Mouse (Mus musculus) stomach, embryonic 14.5 days (tissue): ENCODE results near the gene Nr4a1. TPM values are rescaled to one million over a fixed set of nuclear protein-coding genes. Genes with fewer than 3 reads are reported as not detected.
A peak's percentile ranks its signal among the peaks of the same experiment; 100 is the strongest.

ENCODE experiments used
- ATAC-seq: fragments of 200-750 bp; cut with Nextera tagmentation; 2 replicates; pipeline ENCODE4 v1.8.0; 2017; ENCODE audit warnings: low read depth, moderate TSS enrichment; ENCODE audit not compliant: insufficient number of reproducible peaks, insufficient read depth, low FRiP score
- H3K27ac ChIP-seq: fragments of 300-500 bp; sonication (generic); 2 replicates; pipeline ENCODE4 v1.5.1; 2014; ENCODE audit warnings: mild to moderate bottlenecking, low read length, moderate library complexity, mixed read lengths
- H3K27me3 ChIP-seq: fragments of 300-500 bp; sonication (generic); 2 replicates; pipeline ENCODE4 v1.6.1; 2014; ENCODE audit warnings: low read length, control low read depth, mixed read lengths; ENCODE audit not compliant: control insufficient read depth, insufficient read depth
- H3K36me3 ChIP-seq: fragments of 300-500 bp; sonication (generic); 2 replicates; pipeline ENCODE4 v1.6.1; 2014; ENCODE audit warnings: mild to moderate bottlenecking, control low read depth, low read length, moderate library complexity, mixed read lengths; ENCODE audit not compliant: control insufficient read depth, insufficient read depth
- H3K4me1 ChIP-seq: fragments of 300-500 bp; sonication (generic); 2 replicates; pipeline ENCODE4 v1.6.1; 2014; ENCODE audit warnings: low read length, control low read depth, mixed read lengths; ENCODE audit not compliant: control insufficient read depth, insufficient read depth
- H3K4me2 ChIP-seq: fragments of 300-500 bp; sonication (generic); replicated peaks from 2 replicates; pipeline ENCODE4 v1.6.1; 2014; ENCODE audit warnings: low read depth, low read length, control low read depth
- H3K4me3 ChIP-seq: fragments of 300-500 bp; sonication (generic); 2 replicates; pipeline ENCODE4 v1.5.1; 2014; ENCODE audit warnings: low read depth, low read length, control low read depth
- H3K9ac ChIP-seq: fragments of 300-500 bp; sonication (generic); replicated peaks from 2 replicates; pipeline ENCODE4 v1.6.1; 2014; ENCODE audit warnings: low read depth, mild to moderate bottlenecking, control low read depth, low read length, moderate library complexity, mixed read lengths
- H3K9me3 ChIP-seq: fragments of 300-500 bp; sonication (generic); 2 replicates; pipeline ENCODE4 v1.6.1; 2016; ENCODE audit warnings: low read depth, low read length, control low read depth; ENCODE audit not compliant: control insufficient read depth
- WGBS: fragments of 180-500 bp; shearing (Covaris S2); extraction: QIAGEN DNeasy Blood & Tissue Kit; methylation state at CpG from one replicate; pipeline ENCODE4 v1.1.7; 2014; 5-methylcytosine and 5-hydroxymethylcytosine counted together
- polyA plus RNA-seq: library from polyadenylated mRNA; unstranded; fragments of >200 nt; fragmentation: Nextera tagmentation; extraction: Ambion mirVana; gene quantifications from 2 replicates; pipeline ENCODE4 v1.2.1, GENCODE M21; 2014

Nr4a1 gene
- polyA plus RNA-seq, 1 experiment from 2014 or later, result 12.1 TPM

DNA sequence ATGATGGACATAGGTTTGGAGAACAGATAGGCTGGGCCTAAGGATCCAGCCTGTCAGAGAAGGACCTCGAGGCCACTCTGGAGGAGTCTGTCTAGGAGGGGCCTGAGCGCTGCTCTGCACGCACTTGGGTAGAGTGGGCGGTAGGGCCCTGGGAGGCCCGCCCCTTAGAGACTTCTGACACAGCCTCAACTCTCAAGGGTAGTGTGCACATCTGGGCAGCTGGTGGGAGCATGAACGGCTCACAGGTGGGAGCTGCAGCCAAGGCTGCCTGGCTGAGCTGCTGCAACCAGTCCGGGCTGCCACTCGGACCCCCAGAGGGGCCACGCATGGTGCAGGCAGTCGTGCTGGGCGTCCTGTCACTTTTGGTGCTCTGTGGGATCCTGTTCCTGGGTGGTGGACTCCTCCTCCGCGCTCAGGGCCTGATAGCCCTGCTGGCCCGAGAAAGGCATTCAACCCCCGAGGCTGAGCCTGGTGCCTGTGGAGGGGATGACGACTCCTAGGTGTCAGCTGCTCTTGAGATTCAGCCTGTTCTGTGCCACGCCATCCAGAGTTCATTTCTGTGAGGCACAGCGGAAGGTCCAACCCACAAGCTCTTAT, 39.1 kb downstream of the Nr4a1 start, which contains the start of gene 6030408B16Rik:
TSS of gene 6030408B16Rik (plus strand) at position 188 of the 597 bp plus-strand sequence.
- peak within 1 kb of the TSS; percentile 15; the same call in 1 of the 2 replicates for H3K9ac ChIP-seq
- WGBS, result 40% methylated on average over 18 of the region's 18 CpGs
- peaks cover 22% of the 10 kb centered on the region for H3K4me1 ChIP-seq
- H3K9me3 ChIP-seq, result no peaks in the 10 kb centered on the region
- peak; percentile 25; the same call in 1 of the 2 replicates for ATAC-seq
- H3K27me3 ChIP-seq, result no peaks in the 10 kb centered on the region
- H3K27ac ChIP-seq, result peak within 1 kb of the TSS; percentile 91
- peaks cover 24% of the 10 kb centered on the region for H3K36me3 ChIP-seq
- H3K4me2 ChIP-seq, result peak within 1 kb of the TSS; percentile 41
- peak within 1 kb of the TSS; percentile 25 for H3K4me3 ChIP-seq

DNA sequence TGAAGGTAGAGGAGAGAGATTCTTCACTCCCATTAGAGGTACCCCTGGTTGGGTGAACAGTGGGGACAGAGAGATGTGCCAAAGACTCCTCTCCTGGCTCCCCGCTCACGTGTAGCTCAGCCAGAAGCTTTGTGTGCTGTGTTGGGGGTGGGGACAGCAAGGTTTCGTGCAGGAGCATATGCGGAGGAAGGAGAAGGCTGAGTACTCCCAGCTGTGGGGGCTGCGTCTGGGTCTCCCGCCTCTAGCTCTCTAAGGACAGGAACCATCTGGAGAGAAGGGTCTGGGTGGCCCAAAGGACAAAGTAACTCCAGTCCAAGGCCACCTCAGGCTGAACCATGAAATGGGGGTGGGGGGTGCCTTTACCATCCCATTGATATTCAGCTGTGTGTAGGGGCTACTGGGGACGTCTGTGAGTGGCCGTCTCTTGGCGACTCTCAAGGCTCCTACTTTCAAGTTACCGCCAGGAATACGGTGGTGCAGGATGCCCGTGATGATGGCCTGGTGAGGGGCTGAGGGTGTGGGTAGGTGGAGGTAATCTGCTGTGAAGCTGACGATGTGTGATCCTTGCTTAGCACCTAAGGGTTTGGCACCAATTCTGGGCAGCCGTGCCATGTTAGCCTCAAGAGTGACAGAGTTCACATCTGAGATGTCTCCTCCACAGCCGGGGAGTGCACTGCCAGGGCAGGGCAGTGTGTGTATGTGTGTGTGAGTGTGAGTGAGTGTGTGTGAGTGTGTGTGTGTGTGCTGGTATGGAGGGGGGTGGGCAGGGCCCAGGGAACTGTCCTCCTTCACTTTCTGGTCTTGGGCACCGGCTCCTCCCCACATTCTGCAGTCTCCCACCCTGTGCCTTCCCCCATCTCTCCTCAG, 40.2 kb downstream of the Nr4a1 start:
- no peaks in the 10 kb centered on the region for H3K27me3 ChIP-seq
- H3K36me3 ChIP-seq, result peaks cover 18% of the 10 kb centered on the region
- H3K9ac ChIP-seq, result 0 out of 2 replicates have a peak overlapping the region, but pooled peaks have one; percentile 25
- ATAC-seq, result peak; percentile 71; the same call in 1 of the 2 replicates
- peak overlapping the region; percentile 25 for H3K4me3 ChIP-seq
- H3K9me3 ChIP-seq, result no peaks in the 10 kb centered on the region
- H3K4me2 ChIP-seq, result peak overlapping the region; percentile 41
- H3K27ac ChIP-seq, result peak overlapping the region; percentile 91
- 24% methylated on average over 16 of the region's 16 CpGs for WGBS
- H3K4me1 ChIP-seq, result peaks cover 25% of the 10 kb centered on the region

DNA sequence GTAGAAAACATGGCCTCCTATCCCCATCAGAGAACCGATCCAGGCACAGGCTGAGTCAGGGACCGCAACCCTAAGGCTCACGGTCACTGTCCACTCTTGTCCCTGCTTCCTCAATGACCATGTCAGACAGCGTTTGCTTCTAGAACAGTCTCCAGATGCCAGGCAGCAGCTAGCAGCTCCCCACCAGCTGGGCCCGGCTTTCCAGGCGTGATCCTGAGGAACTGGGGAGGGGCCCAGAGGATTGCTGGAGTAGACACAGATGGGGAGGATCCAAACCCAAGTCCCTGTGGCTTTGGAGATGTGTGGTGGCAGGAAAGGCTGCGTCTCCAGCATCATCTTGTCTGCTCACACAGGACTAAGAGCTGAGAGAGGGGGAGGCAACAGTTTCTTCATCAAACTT, 41.0 kb downstream of the Nr4a1 start:
- H3K9ac ChIP-seq, result no peak overlapping the region
- 59% methylated on average over 7 of the region's 7 CpGs for WGBS
- ATAC-seq, result no peak

DNA sequence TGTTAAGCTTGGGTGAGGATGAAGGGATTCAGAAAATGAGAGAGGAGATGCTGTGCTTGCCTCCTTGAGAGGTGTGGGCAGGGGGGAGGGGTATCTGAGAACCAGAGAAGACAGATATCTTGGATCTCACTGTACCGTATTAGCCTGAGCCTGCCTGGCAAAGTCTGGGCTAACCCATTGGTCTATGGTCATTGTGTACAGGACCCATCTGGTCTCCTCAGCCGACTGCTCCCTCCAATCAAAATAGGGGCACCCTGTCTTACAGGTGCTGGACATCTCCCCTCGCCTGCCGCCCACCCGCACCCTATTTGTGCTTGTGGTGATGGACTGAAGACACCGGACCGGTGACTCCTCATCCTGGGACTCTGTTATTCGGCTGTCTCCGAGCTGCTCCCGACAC, 41.5 kb downstream of the Nr4a1 start:
- no peak for ATAC-seq
- Histone ChIP-seq H3K9me3 (no peaks in the 10 kb centered on the region), H3K9ac (no peak overlapping the region), H3K27me3 (no peaks in the 10 kb centered on the region), H3K4me2 (no peak overlapping the region; the same call in 1 of the 2 replicates), H3K4me1 (peaks cover 25% of the 10 kb centered on the region), H3K27ac (peak overlapping the region; percentile 91; the same call in 1 of the 2 replicates), H3K4me3 (no peak overlapping the region), H3K36me3 (peaks cover 7% of the 10 kb centered on the region; the same call in 1 of the 2 replicates)
- 87% methylated on average over 10 of the region's 10 CpGs for WGBS

More for the DNA sequence above, 41.0 kb downstream of the Nr4a1 start:
- Histone ChIP-seq H3K9me3 (no peaks in the 10 kb centered on the region), H3K4me1 (peaks cover 25% of the 10 kb centered on the region), H3K27me3 (no peaks in the 10 kb centered on the region), H3K4me2 (peak overlapping the region; percentile 41), H3K4me3 (no peak overlapping the region), H3K27ac (peak overlapping the region; percentile 91), H3K36me3 (peaks cover 11% of the 10 kb centered on the region)

DNA sequence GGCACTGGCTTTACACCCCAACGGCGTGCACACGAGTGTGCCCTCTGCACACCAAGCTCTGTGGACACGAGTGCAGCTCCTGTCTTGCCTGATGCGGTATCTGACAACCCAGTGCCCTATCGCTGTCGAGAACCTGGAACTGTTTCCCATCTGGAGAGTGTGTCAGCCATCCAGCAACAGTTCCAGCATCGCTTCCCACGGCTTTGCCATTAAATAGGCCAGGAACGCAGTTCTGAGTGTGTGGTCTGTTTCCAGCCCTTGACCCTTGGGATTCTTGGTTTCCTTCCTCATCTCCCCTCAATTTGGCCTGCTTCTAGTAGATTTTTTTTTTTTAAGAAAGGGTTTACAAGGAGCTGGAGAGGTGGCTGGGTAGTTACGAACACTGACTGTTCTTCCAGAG, 42.0 kb downstream of the Nr4a1 start:
- Histone ChIP-seq H3K9ac (no peak overlapping the region), H3K9me3 (no peaks in the 10 kb centered on the region), H3K27ac (no peak overlapping the region), H3K27me3 (no peaks in the 10 kb centered on the region), H3K4me1 (peaks cover 25% of the 10 kb centered on the region), H3K36me3 (peaks cover 2% of the 10 kb centered on the region; the same call in 1 of the 2 replicates), H3K4me2 (no peak overlapping the region), H3K4me3 (no peak overlapping the region)
- WGBS, result 68% methylated on average over 11 of the region's 11 CpGs
- ATAC-seq, result no peak

DNA sequence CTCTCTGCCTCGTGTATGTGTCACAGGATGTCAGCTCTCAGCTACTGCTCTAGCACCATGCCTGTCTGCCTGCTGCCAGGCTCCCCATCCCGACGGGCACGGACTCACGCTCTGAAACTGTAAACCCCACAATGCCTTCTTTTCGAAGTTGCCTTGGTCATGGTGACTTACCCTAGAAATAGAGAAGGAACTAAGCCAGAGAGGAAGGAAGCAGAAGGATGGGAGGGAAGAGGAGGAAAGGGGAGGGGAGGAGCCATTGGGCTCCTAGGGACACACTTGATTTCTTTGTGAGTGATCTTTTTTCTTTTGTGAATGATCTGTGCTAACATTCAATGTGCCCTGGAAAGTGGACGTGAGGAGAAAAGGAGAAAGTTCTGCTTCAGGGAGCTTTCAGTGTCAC, 43.9 kb downstream of the Nr4a1 start:
- Histone ChIP-seq H3K9me3 (no peaks in the 10 kb centered on the region), H3K27ac (no peak overlapping the region), H3K27me3 (no peaks in the 10 kb centered on the region), H3K4me3 (no peak overlapping the region), H3K36me3 (no peaks in the 10 kb centered on the region), H3K4me1 (peaks cover 22% of the 10 kb centered on the region), H3K9ac (no peak overlapping the region), H3K4me2 (no peak overlapping the region)
- ATAC-seq, result no peak
- 43% methylated on average over 7 of the region's 7 CpGs for WGBS

DNA sequence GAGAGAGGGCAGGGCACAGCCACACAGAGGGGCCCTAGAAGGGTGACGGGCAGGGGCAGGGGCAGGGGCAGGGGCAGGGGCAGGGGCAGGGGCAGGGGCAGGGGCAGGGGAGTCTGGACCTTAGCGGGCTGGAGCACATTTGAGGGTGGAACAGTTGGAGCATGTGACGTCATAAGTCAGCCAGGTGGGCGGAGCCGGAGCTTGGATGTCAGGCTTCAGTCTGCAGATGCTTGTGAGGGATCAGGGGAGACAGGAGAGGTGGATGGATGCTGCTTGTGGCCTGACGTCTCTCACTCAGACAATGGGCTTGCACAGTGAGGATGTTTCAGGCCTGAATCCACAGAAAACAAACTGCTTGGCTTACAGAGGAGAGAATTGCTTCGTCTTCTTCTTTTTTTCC, 44.5 kb downstream of the Nr4a1 start:
- Histone ChIP-seq H3K27ac (no peak overlapping the region), H3K4me2 (no peak overlapping the region), H3K4me3 (no peak overlapping the region), H3K4me1 (peaks cover 16% of the 10 kb centered on the region), H3K36me3 (no peaks in the 10 kb centered on the region), H3K9me3 (no peaks in the 10 kb centered on the region), H3K9ac (no peak overlapping the region), H3K27me3 (no peaks in the 10 kb centered on the region)
- ATAC-seq, result no peak
- WGBS, result 24% methylated on average over 7 of the region's 7 CpGs

DNA sequence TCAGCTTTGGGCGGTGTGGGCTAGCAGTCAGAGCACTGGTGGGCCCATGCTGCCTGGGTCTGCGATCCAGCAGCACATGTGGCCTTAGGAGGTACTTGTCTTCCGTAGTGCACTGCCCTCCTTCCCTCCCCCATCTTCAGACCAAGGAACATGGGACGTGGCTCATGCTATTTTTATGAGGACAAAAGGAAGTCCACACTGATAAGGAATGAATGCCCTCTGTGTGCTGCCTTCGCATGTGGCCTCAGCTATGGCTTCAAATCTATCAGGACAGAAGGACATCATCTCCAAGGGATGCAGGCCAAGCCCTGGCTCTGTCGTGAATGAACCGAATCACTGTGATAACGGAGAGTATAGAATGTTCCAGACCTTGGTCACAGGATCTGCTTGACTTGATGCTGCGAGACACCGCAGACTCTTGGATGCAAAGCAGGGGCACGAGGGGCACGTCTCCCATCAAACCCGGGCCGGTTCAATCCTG, 45.5 kb downstream of the Nr4a1 start:
- Histone ChIP-seq H3K27me3 (no peaks in the 10 kb centered on the region), H3K9ac (no peak overlapping the region), H3K9me3 (no peaks in the 10 kb centered on the region), H3K4me3 (no peak overlapping the region), H3K27ac (no peak overlapping the region), H3K4me2 (no peak overlapping the region), H3K36me3 (no peaks in the 10 kb centered on the region), H3K4me1 (peaks cover 11% of the 10 kb centered on the region)
- WGBS, result 77% methylated on average over 14 of the region's 14 CpGs
- no peak for ATAC-seq
